Mouse (Mus musculus) lung, adult 2 months (tissue): ENCODE measurements around the gene Tmem247.

ENCODE experiments used
- CTCF ChIP-seq: fragments of 200-500 bp; IDR thresholded peaks from 2 replicates; pipeline ENCODE4 v1.5.1; 2011; ENCODE audit warnings: mild to moderate bottlenecking, low read length, control low read depth; ENCODE audit not compliant: insufficient read depth
- POLR2A ChIP-seq: fragments of 200-500 bp; IDR thresholded peaks from 2 replicates; pipeline ENCODE4 v1.6.1; 2011; ENCODE audit warnings: low read depth, mild to moderate bottlenecking, control low read depth, low read length, borderline replicate concordance; ENCODE audit errors: extremely low read depth

DNA sequence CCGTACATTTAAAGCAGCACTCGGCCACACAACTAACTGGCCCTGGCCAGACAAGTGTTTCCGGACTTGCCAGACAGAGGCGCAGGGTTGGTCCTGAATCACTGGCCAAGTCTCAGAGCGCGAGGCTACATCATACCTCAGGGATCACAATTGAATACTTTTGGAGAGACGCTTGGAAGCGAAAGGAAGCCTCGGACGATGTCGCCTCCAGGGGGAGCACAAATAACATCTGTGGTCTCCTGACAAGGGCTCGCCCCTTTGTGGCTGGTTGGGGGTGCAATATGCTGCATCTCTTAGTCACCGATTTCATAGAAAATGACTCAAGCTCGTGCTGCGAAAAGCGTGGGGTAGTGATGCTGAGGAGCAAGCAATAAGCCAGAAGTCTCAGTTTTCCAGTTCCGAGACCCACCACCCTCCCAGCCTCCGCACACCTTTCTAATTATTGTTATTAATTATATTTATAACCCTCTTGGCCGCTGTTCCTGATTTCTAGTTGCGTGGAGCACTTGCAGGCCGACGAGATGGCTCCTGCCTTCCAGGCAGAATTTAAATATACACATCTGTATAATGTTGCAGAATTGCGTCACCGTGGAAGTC is 45.2 kb downstream of the Tmem247 start:
- TF ChIP-seq CTCF, result peak; percentile 74
- TF ChIP-seq POLR2A, result 0 out of 2 replicates have a peak, but pooled peaks have one; percentile 9
